Mouse (Mus musculus): ENCODE measurements at regions not wholly inside any gene's neighbourhood (a gene's known extent, or its start where the extent isn't known, plus 50 kb on each side); places are given as distances from the start of the nearest gene placed in this dataset.
"Not testable (repeated sequence)": the region's sequence is repeated elsewhere in the genome, so short reads cannot be mapped to it uniquely, and the experiment has no call there.

DNA sequence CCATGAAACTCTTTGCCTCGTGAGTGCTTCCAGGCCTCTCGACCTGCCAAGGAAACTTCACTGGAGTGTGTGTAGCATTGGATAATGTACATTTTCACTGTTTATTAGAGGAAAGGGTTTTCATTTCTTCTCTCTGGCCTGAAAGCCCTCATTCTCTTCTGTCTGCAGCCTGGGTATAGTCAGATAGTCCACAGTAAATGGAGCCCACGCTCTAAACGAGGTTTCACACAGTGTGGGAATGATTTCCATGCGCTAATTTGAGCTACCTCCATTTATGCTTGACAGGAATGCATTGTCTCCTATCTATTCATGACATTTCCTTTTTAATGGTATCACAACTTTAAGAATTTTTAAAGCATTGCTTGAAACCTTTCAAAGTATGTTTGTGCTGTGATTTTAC lies 180.8 kb upstream of the Pfkp start:
- H3K4me2 ChIP-seq (ENCODE audit: low read depth) = no peak overlapping the region
- no peak for DNase-seq (ENCODE audit: low spot score)
- 84% methylated on average over 5 of the region's 5 CpGs for WGBS

DNA sequence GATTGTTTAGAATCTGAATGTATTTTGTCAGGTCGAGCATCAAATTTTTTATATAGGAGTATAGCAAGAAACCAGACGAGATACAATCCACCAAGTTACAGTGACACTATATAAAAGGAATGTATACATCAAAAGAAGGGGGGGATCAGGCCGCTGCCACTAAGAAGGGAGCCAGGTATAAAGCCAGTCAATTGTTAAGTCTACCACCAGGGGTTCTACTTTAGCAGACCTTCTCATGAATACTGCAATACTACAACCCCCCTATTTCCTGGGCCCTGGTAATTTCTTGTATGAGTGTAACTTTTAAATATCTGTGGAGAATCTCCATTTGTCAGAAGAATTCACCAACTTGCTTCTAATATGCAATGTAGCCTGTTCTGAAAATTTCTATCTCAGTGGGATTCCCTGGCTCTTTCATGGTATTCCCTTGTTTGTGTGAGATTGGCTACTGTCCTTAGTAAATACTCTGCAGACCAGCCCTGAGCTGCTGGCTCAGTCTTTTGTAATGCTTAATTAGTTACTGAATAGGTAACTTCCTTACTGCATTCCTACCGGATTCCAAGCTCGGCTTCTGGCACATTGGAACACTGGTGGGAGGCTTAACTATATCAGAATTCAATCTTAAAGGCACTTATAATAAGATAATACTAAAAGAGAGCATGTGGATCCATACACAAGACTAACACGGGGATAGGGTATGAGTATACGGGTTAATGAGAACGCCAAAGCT lies 180.2 kb upstream of the Pfkp start:
- H3K9ac ChIP-seq (ENCODE audit: low read length); H3K27me3 ChIP-seq (ENCODE audit: control insufficient read depth, insufficient read depth, low read length); DNase-seq (ENCODE audit: low spot score); H3K4me1 ChIP-seq (ENCODE audit: control insufficient read depth, insufficient read depth, low read length); H3K4me2 ChIP-seq (ENCODE audit: low read depth); H3K36me3 ChIP-seq (ENCODE audit: control insufficient read depth, insufficient read depth, low read length); ATAC-seq (ENCODE audit: insufficient read depth, low FRiP score, low TSS enrichment); H3K4me3 ChIP-seq (ENCODE audit: low read depth, low read length); H3K9me3 ChIP-seq (ENCODE audit: control insufficient read depth, low read length); H3K27ac ChIP-seq (ENCODE audit: low read depth, low read length): not testable (repeated sequence)
- 86% methylated on average over 8 of the region's 8 CpGs for WGBS

More for the DNA sequence above, 180.8 kb upstream of the Pfkp start:
- no peak for ATAC-seq (ENCODE audit: insufficient read depth, low FRiP score, low TSS enrichment)
- Histone ChIP-seq H3K4me1 (ENCODE audit: control insufficient read depth, insufficient read depth, low read length) (no peaks in the 10 kb centered on the region), H3K9ac (ENCODE audit: low read length) (no peak overlapping the region), H3K27ac (ENCODE audit: low read depth, low read length) (no peak overlapping the region), H3K9me3 (ENCODE audit: control insufficient read depth, low read length) (no peaks in the 10 kb centered on the region), H3K27me3 (ENCODE audit: control insufficient read depth, insufficient read depth, low read length) (no peaks in the 10 kb centered on the region), H3K4me3 (ENCODE audit: low read depth, low read length) (no peak overlapping the region), H3K36me3 (ENCODE audit: control insufficient read depth, insufficient read depth, low read length) (no peaks in the 10 kb centered on the region)

DNA sequence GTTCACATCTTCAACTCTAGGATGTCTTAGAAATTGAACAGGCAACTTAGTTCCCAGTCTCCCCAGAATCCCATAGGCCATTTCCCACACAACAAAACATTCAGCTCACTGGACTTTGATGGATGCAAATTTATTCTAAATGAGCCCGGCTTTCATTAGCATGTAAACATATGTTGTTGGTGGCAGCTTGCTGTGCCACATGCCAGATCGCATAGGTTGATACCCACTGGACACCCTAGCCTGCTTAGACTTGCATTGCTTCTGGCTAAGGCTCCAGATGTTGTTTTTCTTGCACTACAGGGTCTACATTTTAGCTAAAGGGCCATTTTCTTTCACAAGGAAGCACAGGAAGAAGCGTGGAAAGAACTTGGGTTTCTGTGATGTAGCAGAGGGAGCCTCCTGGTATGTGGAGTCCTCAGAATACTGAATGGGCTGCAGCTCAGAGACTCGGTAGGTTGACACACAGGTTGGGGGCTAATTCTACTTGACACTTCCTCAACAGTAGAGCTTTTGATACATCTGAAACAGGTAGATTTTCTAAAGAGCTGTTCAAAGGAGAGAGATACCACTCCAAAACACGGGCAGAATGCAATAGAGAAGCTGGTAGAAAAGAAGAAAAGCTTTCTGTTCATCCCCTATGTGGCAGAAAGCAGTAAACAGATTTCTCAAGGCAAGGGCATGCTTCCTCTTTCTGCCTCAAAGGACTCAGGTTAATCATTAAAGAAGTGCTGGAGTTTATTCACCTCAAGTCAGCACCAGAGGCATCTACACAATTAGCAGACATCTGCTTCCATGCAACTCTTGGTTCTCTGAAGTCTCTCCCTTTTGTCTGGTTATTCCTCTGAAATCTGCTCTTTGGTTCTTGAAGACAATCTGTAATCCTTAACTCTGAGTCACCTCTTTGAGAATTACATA lies 153.9 kb upstream of the Pfkp start:
- H3K9me3 ChIP-seq (ENCODE audit: control insufficient read depth, low read length) = no peaks in the 10 kb centered on the region
- WGBS = 59% methylated on average over 5 of the region's 5 CpGs
- no peak overlapping the region for H3K27ac ChIP-seq (ENCODE audit: low read depth, low read length)
- H3K27me3 ChIP-seq (ENCODE audit: control insufficient read depth, insufficient read depth, low read length) = no peaks in the 10 kb centered on the region
- no peaks in the 10 kb centered on the region for H3K4me1 ChIP-seq (ENCODE audit: control insufficient read depth, insufficient read depth, low read length)
- ATAC-seq (ENCODE audit: insufficient read depth, low FRiP score, low TSS enrichment) (no peak), DNase-seq (ENCODE audit: low spot score) (no peak)
- H3K36me3 ChIP-seq (ENCODE audit: control insufficient read depth, insufficient read depth, low read length) = no peaks in the 10 kb centered on the region
- no peak overlapping the region for H3K9ac ChIP-seq (ENCODE audit: low read length)
- H3K4me2 ChIP-seq (ENCODE audit: low read depth) = no peak overlapping the region
- H3K4me3 ChIP-seq (ENCODE audit: low read depth, low read length) = no peak overlapping the region

DNA sequence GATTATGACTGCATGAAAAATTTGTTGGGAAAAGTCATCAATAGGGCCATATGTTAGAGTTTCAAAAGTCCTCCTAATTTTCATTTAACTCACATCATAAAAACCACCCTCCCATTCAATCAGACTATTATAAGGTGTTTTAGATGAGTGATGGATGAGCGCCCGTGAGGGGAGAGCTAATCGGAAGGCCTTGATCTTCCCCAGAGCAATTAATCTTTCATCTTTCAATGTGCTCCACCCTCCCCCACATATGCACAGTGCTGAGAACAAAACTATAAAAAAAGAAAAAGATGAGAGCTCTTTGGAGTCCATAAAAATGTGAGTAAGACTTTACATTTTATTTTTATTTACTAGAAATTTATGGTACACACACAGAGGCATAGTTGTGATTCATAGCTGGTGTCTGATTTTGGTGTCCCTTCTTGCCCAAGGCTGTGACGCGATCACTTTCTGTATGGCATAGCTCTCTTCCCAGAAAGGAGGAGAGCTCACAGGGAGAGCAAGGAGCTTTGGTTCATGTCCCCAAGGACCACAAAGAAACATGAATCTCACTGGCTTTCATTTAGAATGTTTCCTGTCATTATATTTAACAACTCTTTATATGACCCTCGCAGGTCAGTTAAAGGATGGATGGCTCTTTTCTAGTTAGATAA lies 119.5 kb upstream of the Pfkp start:
- peak; percentile 19 for DNase-seq (ENCODE audit: low spot score)
- H3K9me3 ChIP-seq (ENCODE audit: control insufficient read depth, low read length) = no peaks in the 10 kb centered on the region
- H3K4me1 ChIP-seq (ENCODE audit: control insufficient read depth, insufficient read depth, low read length) = peaks cover 3% of the 10 kb centered on the region; the same call in 1 of the 2 replicates
- no peaks in the 10 kb centered on the region for H3K27me3 ChIP-seq (ENCODE audit: control insufficient read depth, insufficient read depth, low read length)
- H3K27ac ChIP-seq (ENCODE audit: low read depth, low read length) = no peak overlapping the region
- 60% methylated on average over 6 of the region's 6 CpGs for WGBS
- no peak overlapping the region for H3K4me3 ChIP-seq (ENCODE audit: low read depth, low read length)
- no peak overlapping the region for H3K4me2 ChIP-seq (ENCODE audit: low read depth)
- H3K9ac ChIP-seq (ENCODE audit: low read length) = no peak overlapping the region
- ATAC-seq (ENCODE audit: insufficient read depth, low FRiP score, low TSS enrichment) = peak; percentile 68
- no peaks in the 10 kb centered on the region for H3K36me3 ChIP-seq (ENCODE audit: control insufficient read depth, insufficient read depth, low read length)

DNA sequence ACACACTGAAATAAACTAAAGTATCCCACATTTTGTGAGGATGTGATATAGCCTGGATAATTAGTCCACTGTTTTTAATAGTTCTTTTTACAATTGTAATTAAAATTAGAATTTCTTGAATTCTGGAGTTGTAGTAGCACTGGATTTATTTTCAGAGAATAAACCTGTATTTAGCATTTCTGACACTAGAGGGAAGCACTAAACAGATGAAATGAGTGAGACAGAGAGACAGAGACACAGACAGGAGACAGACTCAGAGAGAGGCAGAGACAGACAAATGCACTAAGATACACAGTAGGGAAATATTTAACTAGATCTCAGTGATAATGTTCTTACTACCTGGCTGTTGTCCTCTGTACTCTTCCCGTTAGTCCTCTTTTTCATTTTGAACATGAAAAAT lies 108.6 kb upstream of the Pfkp start:
- Histone ChIP-seq H3K27ac (ENCODE audit: low read depth, low read length) (no peak overlapping the region), H3K4me1 (ENCODE audit: control insufficient read depth, insufficient read depth, low read length) (no peaks in the 10 kb centered on the region), H3K4me3 (ENCODE audit: low read depth, low read length) (no peak overlapping the region), H3K4me2 (ENCODE audit: low read depth) (no peak overlapping the region), H3K36me3 (ENCODE audit: control insufficient read depth, insufficient read depth, low read length) (no peaks in the 10 kb centered on the region), H3K9me3 (ENCODE audit: control insufficient read depth, low read length) (no peaks in the 10 kb centered on the region), H3K9ac (ENCODE audit: low read length) (no peak overlapping the region), H3K27me3 (ENCODE audit: control insufficient read depth, insufficient read depth, low read length) (no peaks in the 10 kb centered on the region)
- no peak for ATAC-seq (ENCODE audit: insufficient read depth, low FRiP score, low TSS enrichment)
- 88% methylated on average over 1 of the region's 1 CpGs for WGBS
- no peak for DNase-seq (ENCODE audit: low spot score)

DNA sequence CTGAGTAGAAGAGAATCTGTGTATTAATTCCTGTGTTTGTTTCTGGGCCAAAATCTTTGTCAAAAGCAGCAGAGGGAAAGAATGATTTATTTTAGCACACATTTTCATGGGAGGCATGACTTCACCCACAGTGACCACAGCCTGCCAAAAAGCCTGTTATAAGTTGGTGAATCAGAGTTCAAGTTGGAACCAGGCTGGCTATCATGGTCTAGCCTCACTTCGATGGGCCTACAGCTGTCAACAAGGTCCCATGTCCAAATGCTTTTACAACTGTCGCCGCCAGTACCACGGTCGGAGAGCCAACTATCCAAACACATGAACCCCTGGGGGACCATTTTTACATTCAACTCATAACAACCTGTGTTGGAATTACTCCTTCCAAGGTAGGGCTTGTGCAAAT lies 103.0 kb upstream of the Pfkp start:
- Histone ChIP-seq H3K36me3 (ENCODE audit: control insufficient read depth, insufficient read depth, low read length) (no peaks in the 10 kb centered on the region), H3K4me1 (ENCODE audit: control insufficient read depth, insufficient read depth, low read length) (no peaks in the 10 kb centered on the region), H3K9ac (ENCODE audit: low read length) (no peak overlapping the region), H3K27me3 (ENCODE audit: control insufficient read depth, insufficient read depth, low read length) (no peaks in the 10 kb centered on the region), H3K9me3 (ENCODE audit: control insufficient read depth, low read length) (no peaks in the 10 kb centered on the region), H3K27ac (ENCODE audit: low read depth, low read length) (no peak overlapping the region), H3K4me3 (ENCODE audit: low read depth, low read length) (no peak overlapping the region), H3K4me2 (ENCODE audit: low read depth) (no peak overlapping the region)
- WGBS = 69% methylated on average over 5 of the region's 5 CpGs
- ATAC-seq (ENCODE audit: insufficient read depth, low FRiP score, low TSS enrichment) (no peak), DNase-seq (ENCODE audit: low spot score) (no peak)

DNA sequence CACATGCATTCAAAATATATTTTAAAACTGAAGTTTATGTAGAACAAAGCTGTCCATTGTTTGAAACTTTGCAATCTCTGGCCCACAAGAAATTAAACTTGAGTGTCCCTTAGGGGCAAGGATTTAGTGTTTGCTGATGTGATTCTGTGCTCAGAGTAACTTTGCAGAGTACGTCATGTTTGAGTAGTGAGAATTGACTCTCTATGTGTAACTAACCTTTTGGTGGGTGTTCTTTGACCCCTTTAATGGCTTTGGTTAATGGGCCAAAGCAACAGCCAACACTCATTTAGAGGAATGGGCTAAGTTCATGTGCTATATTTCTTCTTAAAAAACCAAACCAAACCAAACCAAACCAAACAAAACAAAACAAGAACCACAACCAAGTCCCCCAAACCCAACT lies 102.6 kb upstream of the Pfkp start:
- Histone ChIP-seq H3K4me2 (ENCODE audit: low read depth) (no peak overlapping the region), H3K27ac (ENCODE audit: low read depth, low read length) (no peak overlapping the region), H3K9me3 (ENCODE audit: control insufficient read depth, low read length) (no peaks in the 10 kb centered on the region), H3K9ac (ENCODE audit: low read length) (no peak overlapping the region), H3K27me3 (ENCODE audit: control insufficient read depth, insufficient read depth, low read length) (no peaks in the 10 kb centered on the region), H3K36me3 (ENCODE audit: control insufficient read depth, insufficient read depth, low read length) (no peaks in the 10 kb centered on the region), H3K4me3 (ENCODE audit: low read depth, low read length) (no peak overlapping the region), H3K4me1 (ENCODE audit: control insufficient read depth, insufficient read depth, low read length) (no peaks in the 10 kb centered on the region)
- WGBS = 34% methylated on average over 1 of the region's 1 CpGs
- no peak for DNase-seq (ENCODE audit: low spot score)
- no peak for ATAC-seq (ENCODE audit: insufficient read depth, low FRiP score, low TSS enrichment)

DNA sequence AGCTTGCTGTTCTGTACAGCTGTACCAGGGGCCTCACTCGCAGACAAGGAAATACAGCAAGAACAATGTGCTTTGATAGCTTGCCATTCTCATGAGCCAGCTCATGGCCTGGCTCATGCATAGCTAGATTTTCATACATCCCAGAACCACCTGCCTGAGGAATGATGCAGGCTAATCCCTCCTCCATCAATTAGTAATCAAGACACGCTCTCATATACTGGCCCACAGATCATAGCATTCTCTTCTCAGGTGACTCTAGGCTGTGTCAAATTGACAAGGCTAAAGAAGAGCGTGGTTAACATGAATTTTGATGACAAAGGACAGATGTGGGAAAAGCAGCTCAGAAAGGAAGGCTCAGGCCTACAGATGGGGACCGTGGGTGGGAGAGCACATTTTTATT lies 93.3 kb upstream of the Pfkp start:
- WGBS = 87% methylated on average over 4 of the region's 4 CpGs

More for the DNA sequence above, 93.3 kb upstream of the Pfkp start:
- Histone ChIP-seq H3K36me3 (ENCODE audit: control insufficient read depth, insufficient read depth, low read length) (no peaks in the 10 kb centered on the region), H3K27ac (ENCODE audit: low read depth, low read length) (no peak overlapping the region), H3K4me1 (ENCODE audit: control insufficient read depth, insufficient read depth, low read length) (no peaks in the 10 kb centered on the region), H3K4me2 (ENCODE audit: low read depth) (no peak overlapping the region), H3K9ac (ENCODE audit: low read length) (no peak overlapping the region), H3K9me3 (ENCODE audit: control insufficient read depth, low read length) (no peaks in the 10 kb centered on the region), H3K27me3 (ENCODE audit: control insufficient read depth, insufficient read depth, low read length) (no peaks in the 10 kb centered on the region), H3K4me3 (ENCODE audit: low read depth, low read length) (no peak overlapping the region)
- DNase-seq (ENCODE audit: low spot score) (no peak), ATAC-seq (ENCODE audit: insufficient read depth, low FRiP score, low TSS enrichment) (no peak)
